Mouse (Mus musculus) intestine, embryonic 16.5 days (tissue): ENCODE data around the gene Flot1. TPM values are rescaled to one million over a fixed set of nuclear protein-coding genes. Genes with fewer than 3 reads are reported as not detected.

Experiments
- ATAC-seq: fragments of 200-750 bp; cut with Nextera tagmentation; 2 replicates; pipeline ENCODE4 v1.8.0; 2017; ENCODE audit warnings: moderate TSS enrichment, moderate library complexity
- H3K27ac ChIP-seq: fragments of 300-500 bp; sonication (generic); 2 replicates; pipeline ENCODE4 v1.5.1; 2014; ENCODE audit warnings: mild to moderate bottlenecking, low read length
- H3K27me3 ChIP-seq: fragments of 300-500 bp; sonication (generic); replicated peaks from 2 replicates; pipeline ENCODE4 v1.6.1; 2014; ENCODE audit warnings: low read length, control low read depth, mixed read lengths; ENCODE audit not compliant: control insufficient read depth, insufficient read depth
- H3K36me3 ChIP-seq: fragments of 300-500 bp; sonication (generic); 2 replicates; pipeline ENCODE4 v1.6.1; 2014; ENCODE audit warnings: low read length, control low read depth; ENCODE audit not compliant: control insufficient read depth, insufficient read depth
- H3K4me1 ChIP-seq: fragments of 300-500 bp; sonication (generic); 2 replicates; pipeline ENCODE4 v1.6.1; 2014; ENCODE audit warnings: low read length, control low read depth, mixed read lengths; ENCODE audit not compliant: control insufficient read depth, insufficient read depth
- H3K4me2 ChIP-seq: fragments of 300-500 bp; sonication (generic); 2 replicates; pipeline ENCODE4 v1.6.1; 2014; ENCODE audit warnings: low read depth, low read length, control low read depth
- H3K4me3 ChIP-seq: fragments of 300-500 bp; sonication (generic); 2 replicates; pipeline ENCODE4 v1.5.1; 2014; ENCODE audit warnings: mild to moderate bottlenecking, low read length
- H3K9ac ChIP-seq: fragments of 300-500 bp; sonication (generic); 2 replicates; pipeline ENCODE4 v1.6.1; 2014; ENCODE audit warnings: low read depth, low read length
- H3K9me3 ChIP-seq: fragments of 300-500 bp; sonication (generic); 2 replicates; pipeline ENCODE4 v1.6.1; 2016; ENCODE audit warnings: low read length, control low read depth; ENCODE audit not compliant: control insufficient read depth
- WGBS: fragments of 180-500 bp; shearing (Covaris S2); extraction: QIAGEN DNeasy Blood & Tissue Kit; methylation state at CpG from one replicate; pipeline ENCODE4 v1.1.7; 2014; 5-methylcytosine and 5-hydroxymethylcytosine counted together
- polyA plus RNA-seq: library from polyadenylated mRNA; unstranded; fragments of >200 nt; fragmentation: Nextera tagmentation; extraction: Ambion mirVana; gene quantifications from 2 replicates; pipeline ENCODE4 v1.2.1, GENCODE M21; 2015

Gene Flot1
- polyA plus RNA-seq, 1 experiment from 2014 or later = 56.9 TPM

- Histone ChIP-seq H3K4me3 (no peak overlapping the region), H3K27me3 (no peaks in the 10 kb centered on the region), H3K36me3 (no peaks in the 10 kb centered on the region), H3K9ac (no peak overlapping the region), H3K4me2 (no peak overlapping the region), H3K27ac (no peak overlapping the region), H3K9me3 (no peaks in the 10 kb centered on the region), H3K4me1 (no peaks in the 10 kb centered on the region)
- WGBS = 81% methylated on average over 4 of the region's 4 CpGs
- no peak for ATAC-seq
These were observed 37.9 kb upstream of the Flot1 start for GRCm38 (mm10) chr17:35785140-35785539.

GRCm38 (mm10) chr17:35787493-35787892 lies 35.5 kb upstream of the Flot1 start:
- H3K27me3 ChIP-seq = no peaks in the 10 kb centered on the region
- ATAC-seq = no peak

GRCm38 (mm10) chr17:35788025-35788424 lies 35.0 kb upstream of the Flot1 start:
- Histone ChIP-seq H3K27ac (no peak overlapping the region), H3K4me1 (no peaks in the 10 kb centered on the region), H3K9ac (no peak overlapping the region), H3K4me2 (no peak overlapping the region), H3K36me3 (no peaks in the 10 kb centered on the region), H3K4me3 (no peak overlapping the region), H3K9me3 (no peaks in the 10 kb centered on the region), H3K27me3 (no peaks in the 10 kb centered on the region)
- WGBS = 77% methylated on average over 3 of the region's 3 CpGs
- ATAC-seq = no peak

More at GRCm38 (mm10) chr17:35787493-35787892, 35.5 kb upstream of the Flot1 start:
- Histone ChIP-seq H3K9me3 (no peaks in the 10 kb centered on the region), H3K36me3 (no peaks in the 10 kb centered on the region), H3K4me2 (no peak overlapping the region), H3K4me3 (no peak overlapping the region), H3K4me1 (no peaks in the 10 kb centered on the region), H3K9ac (no peak overlapping the region), H3K27ac (no peak overlapping the region)

- Histone ChIP-seq H3K4me3 (no peak overlapping the region), H3K9ac (no peak overlapping the region), H3K9me3 (no peaks in the 10 kb centered on the region), H3K36me3 (no peaks in the 10 kb centered on the region), H3K27me3 (no peaks in the 10 kb centered on the region), H3K4me1 (no peaks in the 10 kb centered on the region), H3K27ac (no peak overlapping the region), H3K4me2 (no peak overlapping the region)
- 88% methylated on average over 4 of the region's 4 CpGs for WGBS
- ATAC-seq = no peak
These were observed 32.1 kb upstream of the Flot1 start for GRCm38 (mm10) chr17:35790933-35791332.

- H3K9me3 ChIP-seq = no peaks in the 10 kb centered on the region
- no peak overlapping the region for H3K4me2 ChIP-seq
- H3K4me1 ChIP-seq = no peaks in the 10 kb centered on the region
- no peaks in the 10 kb centered on the region for H3K36me3 ChIP-seq
- no peak overlapping the region for H3K9ac ChIP-seq
- no peaks in the 10 kb centered on the region for H3K27me3 ChIP-seq
- ATAC-seq = no peak
- WGBS = 79% methylated on average over 2 of the region's 2 CpGs
- no peak overlapping the region for H3K4me3 ChIP-seq
- H3K27ac ChIP-seq = no peak overlapping the region
These were observed 30.2 kb upstream of the Flot1 start for GRCm38 (mm10) chr17:35792837-35793236.

GRCm38 (mm10) chr17:35795099-35795498 lies 27.9 kb upstream of the Flot1 start:
- H3K36me3 ChIP-seq = no peaks in the 10 kb centered on the region
- no peaks in the 10 kb centered on the region for H3K27me3 ChIP-seq
- H3K27ac ChIP-seq = no peak overlapping the region
- 46% methylated on average over 2 of the region's 2 CpGs for WGBS
- H3K4me3 ChIP-seq = no peak overlapping the region
- no peaks in the 10 kb centered on the region for H3K9me3 ChIP-seq
- no peaks in the 10 kb centered on the region for H3K4me1 ChIP-seq
- no peak for ATAC-seq
- no peak overlapping the region for H3K4me2 ChIP-seq
- no peak overlapping the region for H3K9ac ChIP-seq

- no peak for ATAC-seq
- Histone ChIP-seq H3K27me3 (no peaks in the 10 kb centered on the region), H3K36me3 (no peaks in the 10 kb centered on the region), H3K9ac (no peak overlapping the region), H3K4me2 (no peak overlapping the region), H3K4me1 (no peaks in the 10 kb centered on the region), H3K9me3 (no peaks in the 10 kb centered on the region), H3K27ac (no peak overlapping the region), H3K4me3 (no peak overlapping the region)
- whole genome bisulfite sequencing = 62% methylated on average over 6 of the region's 6 CpGs
These were observed 27.4 kb upstream of the Flot1 start for GRCm38 (mm10) chr17:35795656-35796055.

- H3K36me3 ChIP-seq = no peaks in the 10 kb centered on the region
- no peaks in the 10 kb centered on the region for H3K9me3 ChIP-seq
- no peaks in the 10 kb centered on the region for H3K27me3 ChIP-seq
- 75% methylated on average over 5 of the region's 5 CpGs for WGBS
- H3K27ac ChIP-seq = no peak overlapping the region
- H3K4me1 ChIP-seq = no peaks in the 10 kb centered on the region
- ATAC-seq = no peak
- no peak overlapping the region for H3K4me2 ChIP-seq
- H3K9ac ChIP-seq = no peak overlapping the region
- no peak overlapping the region for H3K4me3 ChIP-seq
These were observed 26.2 kb upstream of the Flot1 start for GRCm38 (mm10) chr17:35796835-35797234.

GRCm38 (mm10) chr17:35800905-35801304 lies 22.1 kb upstream of the Flot1 start:
- no peak overlapping the region for H3K9ac ChIP-seq
- no peak for ATAC-seq
- H3K4me2 ChIP-seq = no peak overlapping the region
- H3K4me1 ChIP-seq = peaks cover 7% of the 10 kb centered on the region; the same call in 1 of the 2 replicates
- no peaks in the 10 kb centered on the region for H3K27me3 ChIP-seq
- WGBS = 63% methylated on average over 2 of the region's 2 CpGs
- no peaks in the 10 kb centered on the region for H3K9me3 ChIP-seq
- H3K27ac ChIP-seq = no peak overlapping the region
- H3K36me3 ChIP-seq = no peaks in the 10 kb centered on the region
- H3K4me3 ChIP-seq = no peak overlapping the region

- H3K27ac ChIP-seq = no peak overlapping the region
- WGBS = 37% methylated on average over 6 of the region's 6 CpGs
- no peak for ATAC-seq
These were observed 20.0 kb upstream of the Flot1 start for GRCm38 (mm10) chr17:35803020-35803419.

More at GRCm38 (mm10) chr17:35803020-35803419, 20.0 kb upstream of the Flot1 start:
- no peaks in the 10 kb centered on the region for H3K36me3 ChIP-seq
- no peaks in the 10 kb centered on the region for H3K9me3 ChIP-seq
- no peak overlapping the region for H3K4me2 ChIP-seq
- H3K9ac ChIP-seq = no peak overlapping the region
- H3K4me3 ChIP-seq = no peak overlapping the region
- H3K27me3 ChIP-seq = no peaks in the 10 kb centered on the region
- H3K4me1 ChIP-seq = peaks cover 7% of the 10 kb centered on the region; the same call in 1 of the 2 replicates
